Mouse (Mus musculus) limb, embryonic 14.5 days (tissue): ENCODE results near the gene Grik4. TPM values are rescaled to one million over a fixed set of nuclear protein-coding genes. Genes with fewer than 3 reads are reported as not detected.

Source experiments
- ATAC-seq: fragments of 200-750 bp; cut with Nextera tagmentation; 2 replicates; pipeline ENCODE4 v1.8.0; 2017; ENCODE audit warnings: low read depth, moderate number of reproducible peaks, moderate TSS enrichment; ENCODE audit not compliant: low FRiP score
- DNase-seq: peaks from one replicate; pipeline ENCODE4 v3.0.0-alpha.2; 2015; ENCODE audit warnings: low spot score
- H3K27ac ChIP-seq: fragments of 300-500 bp; sonication (generic); replicated peaks from 2 replicates; pipeline ENCODE4 v1.5.1; 2014; ENCODE audit warnings: low read depth, mild to moderate bottlenecking, low read length, moderate library complexity, mixed read lengths
- H3K27me3 ChIP-seq: fragments of 300-500 bp; sonication (generic); 2 replicates; pipeline ENCODE4 v1.6.1; 2014; ENCODE audit warnings: low read length, mixed read lengths; ENCODE audit not compliant: control insufficient read depth, insufficient read depth
- H3K36me3 ChIP-seq: fragments of 300-500 bp; sonication (generic); 2 replicates; pipeline ENCODE4 v1.6.1; 2014; ENCODE audit warnings: mild to moderate bottlenecking, low read length, moderate library complexity, mixed read lengths; ENCODE audit not compliant: control insufficient read depth, insufficient read depth
- H3K4me1 ChIP-seq: fragments of 300-500 bp; sonication (generic); 2 replicates; pipeline ENCODE4 v1.6.1; 2014; ENCODE audit warnings: antibody characterized with exemption, low read length, mixed read lengths; ENCODE audit not compliant: control insufficient read depth, insufficient read depth
- H3K4me2 ChIP-seq: fragments of 300-500 bp; sonication (generic); replicated peaks from 2 replicates; pipeline ENCODE4 v1.6.1; 2014; ENCODE audit warnings: low read depth, mild to moderate bottlenecking, low read length, moderate library complexity; ENCODE audit not compliant: severe bottlenecking
- H3K4me3 ChIP-seq: fragments of 300-500 bp; sonication (generic); replicated peaks from 2 replicates; pipeline ENCODE4 v1.5.1; 2014; ENCODE audit warnings: low read length
- H3K9ac ChIP-seq: fragments of 300-500 bp; sonication (generic); 2 replicates; pipeline ENCODE4 v1.6.1; 2014; ENCODE audit warnings: mild to moderate bottlenecking, low read depth, low read length, moderate library complexity; ENCODE audit not compliant: severe bottlenecking
- H3K9me3 ChIP-seq: fragments of 300-500 bp; sonication (generic); 2 replicates; pipeline ENCODE4 v1.6.1; 2016; ENCODE audit warnings: low read length; ENCODE audit not compliant: control insufficient read depth
- POLR2A ChIP-seq: fragments of 200-500 bp; IDR thresholded peaks from 2 replicates; pipeline ENCODE4 v1.8.0; 2012; ENCODE audit warnings: inconsistent platforms, mild to moderate bottlenecking, moderate library complexity, borderline replicate concordance; ENCODE audit not compliant: insufficient read depth, insufficient read length; ENCODE audit errors: extremely low read depth
- WGBS: fragments of 180-500 bp; shearing (Covaris S2); extraction: QIAGEN DNeasy Blood & Tissue Kit; methylation state at CpG from one replicate; pipeline ENCODE4 v1.1.7; 2014; 5-methylcytosine and 5-hydroxymethylcytosine counted together
- polyA plus RNA-seq, 2 experiments: library from polyadenylated mRNA; depleted of rRNA in 1 of 2; stranded (reverse) in 1 of 2; unstranded in 1 of 2; fragments of >200 nt; fragmentation: Nextera tagmentation in 1 of 2; extraction: Ambion mirVana in 1 of 2; gene quantifications; 2 replicates each; pipeline versions ENCODE4 v1.2.1 to v1.2.3; 2012 to 2014

Gene Grik4
- polyA plus RNA-seq, 2 experiments, result 0.85 to 2.4 TPM

GRCm38 (mm10) chr9:42881040-42881439 is 63.3 kb downstream of the Grik4 start:
- no peak for ATAC-seq
- 46% methylated on average over 8 of the region's 8 CpGs for WGBS
- no peak overlapping the region for H3K4me3 ChIP-seq
- no peaks in the 10 kb centered on the region for H3K9me3 ChIP-seq
- H3K27ac ChIP-seq, result no peak overlapping the region
- H3K36me3 ChIP-seq, result no peaks in the 10 kb centered on the region
- peaks cover 3% of the 10 kb centered on the region; the same call in 1 of the 2 replicates for H3K4me1 ChIP-seq
- no peak for DNase-seq
- H3K9ac ChIP-seq, result no peak overlapping the region
- TF ChIP-seq POLR2A, result no peak
- no peak overlapping the region for H3K4me2 ChIP-seq
- H3K27me3 ChIP-seq, result no peaks in the 10 kb centered on the region

- ATAC-seq (no peak), DNase-seq (no peak)
- Histone ChIP-seq H3K4me3 (no peak overlapping the region), H3K9me3 (no peaks in the 10 kb centered on the region), H3K9ac (no peak overlapping the region), H3K27ac (no peak overlapping the region), H3K4me2 (no peak overlapping the region), H3K27me3 (no peaks in the 10 kb centered on the region), H3K36me3 (no peaks in the 10 kb centered on the region), H3K4me1 (0 out of 2 replicates have a peak, but pooled peaks cover 3% of the 10 kb centered on the region)
- 28% methylated on average over 7 of the region's 7 CpGs for WGBS
- no peak for TF ChIP-seq POLR2A
Measured at GRCm38 (mm10) chr9:42878401-42878800, 65.9 kb downstream of the Grik4 start.

- Histone ChIP-seq H3K4me3 (no peak overlapping the region), H3K9me3 (no peaks in the 10 kb centered on the region), H3K4me2 (no peak overlapping the region), H3K27me3 (no peaks in the 10 kb centered on the region), H3K36me3 (no peaks in the 10 kb centered on the region), H3K27ac (no peak overlapping the region), H3K9ac (no peak overlapping the region), H3K4me1 (no peaks in the 10 kb centered on the region)
- 74% methylated on average over 6 of the region's 6 CpGs for WGBS
- no peak for ATAC-seq
- TF ChIP-seq POLR2A, result no peak
- no peak for DNase-seq
Measured at GRCm38 (mm10) chr9:42872885-42873284, 71.4 kb downstream of the Grik4 start.

- Histone ChIP-seq H3K27me3 (no peaks in the 10 kb centered on the region), H3K4me2 (no peak overlapping the region), H3K27ac (no peak overlapping the region), H3K9me3 (no peaks in the 10 kb centered on the region), H3K4me1 (no peaks in the 10 kb centered on the region), H3K36me3 (no peaks in the 10 kb centered on the region), H3K4me3 (no peak overlapping the region), H3K9ac (no peak overlapping the region)
- TF ChIP-seq POLR2A, result no peak
- ATAC-seq (no peak), DNase-seq (no peak)
- 83% methylated on average over 4 of the region's 4 CpGs for WGBS
Measured at GRCm38 (mm10) chr9:42871681-42872080, 72.6 kb downstream of the Grik4 start.

- H3K9ac ChIP-seq, result no peak overlapping the region
- ATAC-seq (no peak), DNase-seq (no peak)
- H3K27me3 ChIP-seq, result no peaks in the 10 kb centered on the region
- no peaks in the 10 kb centered on the region for H3K9me3 ChIP-seq
- no peak for TF ChIP-seq POLR2A
- H3K36me3 ChIP-seq, result no peaks in the 10 kb centered on the region
- no peak overlapping the region for H3K4me3 ChIP-seq
- H3K27ac ChIP-seq, result no peak overlapping the region
- WGBS, result 57% methylated on average over 9 of the region's 9 CpGs
- peaks cover 9% of the 10 kb centered on the region for H3K4me1 ChIP-seq
- no peak overlapping the region for H3K4me2 ChIP-seq
Measured at GRCm38 (mm10) chr9:42870257-42870656, 74.0 kb downstream of the Grik4 start.

- H3K27ac ChIP-seq, result no peak overlapping the region
- no peaks in the 10 kb centered on the region for H3K27me3 ChIP-seq
- H3K36me3 ChIP-seq, result no peaks in the 10 kb centered on the region
- H3K9ac ChIP-seq, result no peak overlapping the region
- no peak for TF ChIP-seq POLR2A
- 31% methylated on average over 10 of the region's 10 CpGs for WGBS
- no peak overlapping the region for H3K4me2 ChIP-seq
- ATAC-seq (no peak), DNase-seq (no peak)
- H3K9me3 ChIP-seq, result no peaks in the 10 kb centered on the region
- no peak overlapping the region for H3K4me3 ChIP-seq
- peaks cover 12% of the 10 kb centered on the region for H3K4me1 ChIP-seq
Measured at GRCm38 (mm10) chr9:42868508-42868907, 75.8 kb downstream of the Grik4 start.
